Mouse (Mus musculus): ENCODE data around the gene Eif2s3y. TPM values are rescaled to one million over a fixed set of nuclear protein-coding genes. Genes with fewer than 3 reads are reported as not detected.

Eif2s3y gene
- 28.2 and 30.9 TPM in 2 replicates for polyA plus RNA-seq (2014; fragmentation: Nextera tagmentation; extraction: Ambion mirVana)

DNA sequence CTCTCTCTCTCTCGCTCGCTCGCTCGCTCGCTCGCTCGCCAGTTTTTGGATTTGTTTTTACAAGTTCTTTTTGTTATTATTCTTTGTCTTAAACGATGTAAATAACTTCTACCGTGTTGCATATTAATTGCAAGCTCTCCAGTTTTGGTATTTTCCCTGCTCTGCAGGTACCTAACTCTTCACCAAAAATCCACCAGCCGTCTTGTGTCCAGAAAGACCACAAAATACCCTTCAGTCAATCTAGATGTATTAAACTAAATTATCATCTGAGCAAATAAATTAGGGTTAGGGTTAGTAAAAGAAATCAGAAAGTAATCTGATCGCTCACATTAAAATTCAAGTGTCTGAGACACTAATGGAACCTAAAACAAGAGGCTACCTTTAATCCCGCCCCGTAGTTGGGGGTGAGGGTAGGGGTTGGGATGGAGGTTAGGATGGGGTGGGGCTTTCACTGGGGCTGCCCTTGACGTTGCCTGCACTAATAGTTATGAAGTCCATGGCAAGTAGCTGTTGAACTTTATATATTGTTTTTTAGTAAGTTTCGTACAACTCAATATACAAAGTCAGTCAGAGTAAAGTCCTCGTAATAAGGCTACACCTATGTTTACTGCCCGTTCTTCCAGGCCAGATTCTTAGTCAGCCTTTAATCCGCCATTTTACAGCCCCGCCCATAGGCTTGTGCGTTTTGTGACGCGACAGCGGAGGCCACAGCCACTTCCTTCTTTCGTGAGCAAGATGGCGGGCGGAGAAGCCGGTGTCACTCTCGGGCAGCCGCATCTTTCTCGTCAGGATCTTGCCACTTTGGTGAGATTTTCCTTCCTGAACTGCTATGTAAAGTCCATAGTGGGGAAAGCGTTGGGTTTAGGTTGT, at the start of gene Eif2s3y:
Eif2s3y (plus strand) TSS at position 662 of the 870 bp plus-strand sequence.
- ATAC-seq (ENCODE audit: low FRiP score) (peak; percentile 99), DNase-seq (ENCODE audit: low spot score, missing footprints) (peak; percentile 84)
- WGBS, result 30% methylated on average over 27 of the region's 31 CpGs
- no peaks in the 10 kb centered on the region for H3K36me3 ChIP-seq (ENCODE audit: control insufficient read depth, insufficient read depth, low read length)
- H3K4me1 ChIP-seq (ENCODE audit: control insufficient read depth, insufficient read depth, low read length), result no peaks in the 10 kb centered on the region
- H3K27me3 ChIP-seq (ENCODE audit: control insufficient read depth, insufficient read depth, low read length), result no peaks in the 10 kb centered on the region
- H3K9ac ChIP-seq (ENCODE audit: low read length), result no peak within 1 kb of the TSS
- no peak within 1 kb of the TSS for H3K27ac ChIP-seq (ENCODE audit: low read depth, low read length)
- no peaks in the 10 kb centered on the region for H3K9me3 ChIP-seq (ENCODE audit: control insufficient read depth, low read length)
- H3K4me3 ChIP-seq (ENCODE audit: low read depth, low read length), result peak within 1 kb of the TSS; percentile 32
- H3K4me2 ChIP-seq, result peak within 1 kb of the TSS; percentile 20

Small RNA genes within 50 kb of the gene (microRNA-seq; reads per million reads assigned to microRNA genes)
- gene Gm47281, result not detected

Other genes with a start within 250 kb of the Eif2s3y start
- gene Zfy1, start 213.1 kb upstream of the Eif2s3y start, polyA plus RNA-seq (2014; fragmentation: Nextera tagmentation; extraction: Ambion mirVana), result not detected in 2 replicates
- not detected in 2 replicates for gene Uba1y, start 191.9 kb upstream of the Eif2s3y start, polyA plus RNA-seq (2014; fragmentation: Nextera tagmentation; extraction: Ambion mirVana)
- gene Kdm5d, start 112.8 kb upstream of the Eif2s3y start, polyA plus RNA-seq (2014; fragmentation: Nextera tagmentation; extraction: Ambion mirVana), result 13.3 and 18.6 TPM in 2 replicates
- 10.7 and 12.0 TPM in 2 replicates for gene Uty, start 235.2 kb downstream of the Eif2s3y start, polyA plus RNA-seq (2014; fragmentation: Nextera tagmentation; extraction: Ambion mirVana)